Mouse (Mus musculus) MEL (cell line): ENCODE data around the gene Ankrd35.

ENCODE experiments used
- CHD1 ChIP-seq: IDR thresholded peaks from 2 replicates; pipeline ENCODE4 v1.6.1; 2012; ENCODE audit warnings: low read depth, mild to moderate bottlenecking, inconsistent platforms, low read length, improper control_type of control experiment
- CTCF ChIP-seq, 3 experiments: IDR thresholded peaks in 2 of 3; conservative IDR thresholded peaks in 1 of 3; 2 replicates each; pipeline ENCODE4 v1.5.1; 2011 to 2012; ENCODE audit warnings: low read length in 3 of 3, low read depth in 2 of 3, mild to moderate bottlenecking in 2 of 3, improper control_type of control experiment in 1 of 3, inconsistent platforms in 1 of 3, mixed read lengths in 1 of 3, moderate library complexity in 1 of 3; ENCODE audit not compliant: control insufficient read depth in 1 of 3, insufficient read depth in 1 of 3, poor library complexity in 1 of 3, severe bottlenecking in 1 of 3
- GATA1 ChIP-seq: IDR thresholded peaks from 2 replicates; pipeline ENCODE4 v1.6.1; 2011; ENCODE audit warnings: low read depth, low read length, improper control_type of control experiment
- POLR2A ChIP-seq, 2 experiments: IDR thresholded peaks; 2 replicates each; pipeline ENCODE4 v1.6.1; 2011 to 2012; ENCODE audit warnings: low read length in 2 of 2, mild to moderate bottlenecking in 2 of 2, control low read depth in 1 of 2, improper control_type of control experiment in 1 of 2, low read depth in 1 of 2, moderate library complexity in 1 of 2; ENCODE audit not compliant: control insufficient read depth in 1 of 2, insufficient read depth in 1 of 2, poor library complexity in 1 of 2

DNA sequence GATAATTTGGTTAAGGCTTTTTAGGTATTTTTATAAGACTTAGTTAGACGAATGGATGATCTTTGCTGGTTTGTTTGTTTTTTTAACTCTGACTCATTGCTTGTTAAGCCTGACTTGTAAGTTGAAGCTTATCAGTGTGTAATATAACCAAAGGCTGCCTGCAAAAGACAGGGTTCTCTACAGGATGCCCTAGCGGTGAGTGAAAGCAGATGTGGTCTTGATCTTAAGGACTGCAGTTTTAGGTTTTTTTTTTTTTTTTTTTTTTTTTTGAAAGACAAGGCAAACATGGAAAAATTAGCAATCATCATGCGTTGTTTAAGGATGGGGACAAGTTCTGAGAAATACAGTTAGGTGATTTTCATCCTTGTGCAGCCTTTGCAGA lies 59.5 kb downstream of the Ankrd35 start:
- TF ChIP-seq CTCF (IDR thresholded peaks at IDR 0.05 in 2 of 3, conservative IDR thresholded peaks at IDR 0.05 in 1 of 3; ENCODE audit: control insufficient read depth in 1 of 3, insufficient read depth in 1 of 3, low read depth in 2 of 3, low read length in 3 of 3, poor library complexity in 1 of 3, severe bottlenecking in 1 of 3) (peak; percentile 22 to 68 (median 66); a peak in 5 of 6 replicates), CHD1 (0 out of 2 replicates have a peak, but pooled peaks have one; percentile 3), POLR2A (IDR thresholded peaks at IDR 0.05; ENCODE audit: control insufficient read depth in 1 of 2, insufficient read depth in 1 of 2, low read depth in 1 of 2, low read length in 2 of 2, poor library complexity in 1 of 2) (no peak), GATA1 (peak; percentile 88)
